Mouse (Mus musculus) adrenal gland, adult 2 months (tissue): ENCODE results near the gene Prkcq. TPM values are rescaled to one million over a fixed set of nuclear protein-coding genes. Genes with fewer than 3 reads are reported as not detected.

Source experiments
- DNase-seq: peaks from one replicate; pipeline ENCODE4 v3.0.0; 2021
- polyA plus RNA-seq: library from polyadenylated mRNA; depleted of rRNA; stranded (reverse); fragments of >200 nt; gene quantifications from 2 replicates; pipeline ENCODE4 v1.2.3, GENCODE M21; 2012
- total RNA-seq, 2 experiments: library from RNA; stranded (reverse); gene quantifications; 2 replicates each; pipeline ENCODE4 v1.2.3; 2021

Gene Prkcq
- total and polyA plus RNA-seq, 3 experiments = 0.44 to 2.4 (median 1.2) TPM

DNA sequence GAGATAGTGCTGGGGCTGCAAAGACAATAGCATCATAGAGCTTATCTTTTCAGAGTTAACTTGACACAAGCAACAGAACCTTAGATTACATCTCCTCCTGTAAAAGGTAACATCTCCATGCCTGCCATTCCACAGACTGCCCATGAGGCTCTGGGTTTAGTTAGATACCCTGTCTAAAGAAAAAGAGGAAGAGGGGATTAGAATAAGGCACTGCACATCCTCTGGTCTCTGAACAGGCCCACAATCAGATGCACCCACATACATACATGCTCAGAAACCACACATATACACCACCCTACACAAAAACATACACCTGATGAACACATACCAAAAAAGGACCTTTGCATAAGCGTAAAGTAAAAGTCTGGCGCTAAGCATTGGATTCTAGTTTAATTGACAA is 47.4 kb downstream of the Prkcq start:
- DNase-seq = no peak

DNA sequence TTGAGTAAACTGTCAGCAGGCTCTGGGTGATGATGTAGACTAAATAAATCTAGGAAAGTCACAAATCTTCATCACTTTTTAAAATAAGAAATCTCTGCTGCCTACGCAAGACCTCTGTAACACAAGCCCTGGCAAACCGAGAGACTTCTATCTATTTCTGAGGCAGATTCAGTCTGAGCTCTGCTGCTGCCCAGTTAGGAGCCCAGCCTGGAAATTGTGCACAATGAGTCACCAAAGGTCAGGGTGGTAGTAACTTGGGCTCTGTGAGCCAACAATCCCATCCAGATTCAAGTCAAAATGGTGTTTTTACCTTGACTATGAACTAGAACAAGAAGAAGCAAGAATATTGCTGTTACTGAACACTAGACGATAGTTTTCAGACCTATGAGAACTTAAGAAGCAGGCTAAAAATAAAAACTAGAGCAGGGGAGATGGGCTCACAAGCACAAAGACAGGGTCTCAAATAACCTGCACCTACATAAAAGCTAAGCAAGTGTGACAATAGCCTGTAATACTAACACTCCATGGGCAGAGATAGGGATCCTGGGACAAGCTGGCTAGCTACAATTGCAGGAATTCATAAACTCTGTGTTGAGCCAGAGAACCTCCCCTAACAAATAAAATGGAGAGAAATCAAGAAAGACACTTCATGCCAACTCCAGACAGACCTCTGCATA is 53.0 kb downstream of the Prkcq start:
- DNase-seq = no peak

DNA sequence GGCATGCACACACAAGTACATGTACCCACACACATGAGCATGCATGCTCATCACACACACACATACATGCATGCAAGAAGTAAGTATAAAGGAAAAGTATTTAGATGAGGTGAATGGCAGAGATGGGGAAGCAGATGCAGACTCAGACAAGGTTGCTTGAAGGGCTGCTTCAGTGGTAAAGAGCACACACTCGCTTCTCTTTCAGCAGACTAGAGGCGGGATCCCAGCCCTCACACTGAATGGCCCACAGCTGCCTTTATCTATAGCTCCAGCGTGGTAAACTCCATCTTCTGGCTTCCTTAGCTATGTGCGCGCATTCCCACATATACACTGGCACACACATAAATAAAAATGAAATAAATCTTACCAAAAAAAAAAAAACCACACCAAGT is 53.6 kb downstream of the Prkcq start:
- no peak for DNase-seq

DNA sequence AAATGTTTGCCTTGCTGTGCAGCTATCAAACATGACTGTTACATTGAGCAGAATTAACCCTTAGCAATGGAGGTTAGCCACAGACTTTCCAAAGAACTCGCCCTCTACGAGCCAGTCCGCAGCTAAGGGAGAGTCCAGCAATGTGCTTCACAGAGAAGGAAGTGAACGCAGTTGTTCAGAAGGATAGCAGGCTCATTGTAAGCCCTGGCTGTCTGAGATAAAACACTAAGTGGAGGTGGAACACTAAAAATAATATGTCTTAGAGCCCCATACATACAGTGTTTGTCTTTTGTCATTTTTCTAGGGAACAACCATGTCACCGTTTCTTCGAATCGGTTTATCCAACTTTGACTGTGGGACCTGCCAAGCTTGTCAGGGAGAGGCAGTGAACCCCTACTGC is 54.6 kb downstream of the Prkcq start:
- no peak for DNase-seq

DNA sequence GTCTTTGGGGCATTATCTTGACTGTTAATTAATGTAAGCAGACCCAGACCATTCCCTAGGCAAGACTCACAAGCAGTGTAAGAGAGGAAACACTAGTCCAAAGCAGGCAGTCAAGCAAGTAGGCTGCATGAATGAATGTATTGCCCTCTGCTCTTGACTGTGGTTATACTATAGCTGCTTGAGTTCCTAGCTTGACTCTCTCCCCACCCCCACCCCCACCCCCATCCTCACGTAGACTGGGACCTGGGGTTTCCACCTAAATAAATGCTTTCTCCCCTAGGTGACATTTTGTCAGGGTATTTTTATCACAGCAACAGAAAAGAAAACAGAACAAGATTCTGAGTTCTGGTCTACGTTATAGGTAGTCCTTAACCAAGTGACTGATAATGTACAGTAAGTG is 57.2 kb downstream of the Prkcq start:
- DNase-seq = no peak

DNA sequence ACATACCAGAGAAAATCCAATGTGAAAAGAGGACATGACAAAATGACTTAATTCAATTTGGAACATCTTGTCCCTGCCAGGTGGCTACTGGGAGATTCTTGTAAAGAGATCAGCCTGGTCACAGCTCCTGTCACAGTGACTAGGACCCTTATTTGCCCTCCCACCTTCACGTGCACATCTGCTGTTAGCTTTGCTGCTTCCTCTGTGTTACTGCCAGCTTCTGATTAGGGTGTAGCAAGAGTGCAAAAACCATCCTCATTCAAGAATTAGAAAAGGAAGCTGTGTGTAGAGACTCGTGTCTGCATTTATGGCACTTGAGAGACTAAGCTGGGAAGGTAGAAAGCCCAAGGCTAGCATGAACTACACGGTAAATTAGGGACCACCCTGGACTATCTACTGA is 59.2 kb downstream of the Prkcq start:
- DNase-seq = no peak

DNA sequence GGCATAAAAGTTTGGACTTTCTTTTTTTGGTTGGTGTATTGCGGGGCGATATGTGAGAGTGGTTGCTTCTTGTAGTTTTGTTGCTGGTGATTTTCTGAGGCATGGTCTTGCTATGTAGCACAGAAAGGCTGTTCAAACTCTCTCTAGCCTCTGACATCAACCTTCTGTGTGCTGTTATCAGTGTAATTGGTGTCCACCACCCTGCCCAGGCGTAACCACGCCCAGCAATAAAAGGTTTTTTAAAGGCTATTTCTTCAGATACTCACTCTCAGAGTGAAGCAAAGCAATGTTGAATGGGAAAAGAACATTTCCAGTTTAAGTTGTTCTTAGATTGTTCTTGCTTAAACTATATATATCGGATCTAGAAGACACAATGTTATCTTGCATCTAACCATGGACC is 60.1 kb downstream of the Prkcq start:
- no peak for DNase-seq

DNA sequence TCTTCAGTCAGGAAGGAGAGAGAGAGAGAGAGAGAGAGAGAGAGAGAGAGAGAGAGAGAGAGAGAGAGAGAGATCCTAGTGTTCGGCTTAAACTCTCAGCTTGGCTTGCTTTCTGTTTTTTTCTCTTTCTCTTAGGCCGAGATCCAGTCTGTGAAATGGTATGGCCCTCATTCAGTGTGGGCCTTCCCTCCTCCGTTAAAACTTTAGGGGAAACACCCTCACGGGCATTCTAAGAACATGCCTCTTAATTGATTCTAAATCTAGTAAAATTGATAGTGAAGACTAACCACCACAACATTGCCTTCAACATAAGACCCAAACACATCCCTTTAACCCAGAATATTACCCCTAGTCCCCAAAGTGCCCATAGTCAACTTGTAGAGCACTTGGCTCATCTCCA is 66.3 kb downstream of the Prkcq start:
- DNase-seq = no peak

DNA sequence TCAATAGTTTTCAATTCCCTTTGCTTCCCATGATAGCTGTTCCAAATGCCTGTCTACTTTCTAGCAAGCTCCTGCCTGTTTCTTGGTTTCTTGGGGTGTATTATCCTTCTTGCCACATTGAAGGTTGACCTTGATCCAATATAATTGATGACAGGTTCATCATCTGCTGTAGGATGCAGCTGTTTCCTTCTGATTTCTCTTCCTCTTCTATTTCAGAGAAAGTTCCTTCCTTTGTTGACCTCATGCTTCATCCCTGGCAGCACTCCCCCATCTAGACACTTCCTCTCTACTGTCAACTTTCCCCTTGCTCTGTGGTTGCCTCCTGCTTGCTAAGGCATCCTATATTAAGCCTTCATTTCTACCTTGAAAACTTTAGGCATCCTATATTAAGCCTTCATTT is 67.6 kb downstream of the Prkcq start:
- no peak for DNase-seq

DNA sequence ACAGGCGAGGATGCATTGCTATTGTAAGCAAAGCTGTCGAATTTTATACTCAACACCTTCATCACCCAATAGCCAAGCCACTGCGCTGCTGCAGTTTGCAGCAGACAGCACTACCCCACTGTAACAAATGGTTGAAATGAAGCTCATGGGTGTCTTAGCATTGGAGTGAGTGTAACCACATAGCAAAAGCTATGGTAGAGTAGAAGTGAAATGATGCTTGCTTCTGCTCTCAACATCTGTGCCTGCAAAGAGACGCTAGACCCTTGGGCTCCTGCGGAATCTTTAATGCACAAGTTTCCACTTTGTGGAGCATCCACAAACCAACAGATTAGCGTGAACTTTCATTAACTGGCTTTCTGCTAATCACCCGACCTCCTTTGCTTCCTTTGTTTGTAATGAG is 74.0 kb downstream of the Prkcq start:
- no peak for DNase-seq

DNA sequence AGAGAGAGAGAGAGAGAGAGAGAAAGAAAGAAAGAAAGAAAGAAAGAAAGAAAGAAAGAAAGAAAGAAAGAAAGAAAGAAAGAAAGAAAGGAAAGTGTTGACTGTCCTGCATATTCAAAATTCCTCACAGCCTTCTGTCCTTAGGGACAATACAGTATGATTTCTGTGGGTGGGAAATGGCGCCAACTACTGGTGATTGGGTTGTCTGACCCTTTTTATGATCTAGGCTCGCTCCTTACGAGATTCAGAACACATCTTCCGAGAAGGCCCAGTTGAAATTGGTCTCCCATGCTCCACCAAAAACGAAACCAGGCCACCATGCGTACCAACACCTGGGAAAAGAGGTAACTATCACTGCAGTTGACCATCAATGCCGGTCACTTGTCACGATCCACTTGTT is 82.0 kb downstream of the Prkcq start:
- DNase-seq = peak; percentile 40

DNA sequence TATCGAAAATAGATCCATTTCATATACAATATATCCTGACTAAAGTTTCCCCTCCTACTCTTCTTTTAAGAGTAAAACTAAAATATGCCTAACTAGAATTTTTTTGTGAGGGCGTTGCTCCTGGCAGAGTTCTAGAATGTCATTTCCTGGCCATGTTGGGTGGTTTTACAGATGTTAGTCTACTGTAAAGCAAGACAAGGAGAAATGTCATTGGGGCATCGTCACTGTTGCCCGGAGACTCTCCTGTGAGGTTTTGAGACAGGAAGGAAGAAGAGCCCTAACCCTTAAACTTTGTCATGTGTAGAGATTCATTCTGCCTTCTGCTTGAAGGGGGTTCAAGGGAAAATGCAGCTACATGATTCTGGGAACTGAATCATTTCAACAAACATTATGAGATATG is 82.5 kb downstream of the Prkcq start:
- DNase-seq = no peak

DNA sequence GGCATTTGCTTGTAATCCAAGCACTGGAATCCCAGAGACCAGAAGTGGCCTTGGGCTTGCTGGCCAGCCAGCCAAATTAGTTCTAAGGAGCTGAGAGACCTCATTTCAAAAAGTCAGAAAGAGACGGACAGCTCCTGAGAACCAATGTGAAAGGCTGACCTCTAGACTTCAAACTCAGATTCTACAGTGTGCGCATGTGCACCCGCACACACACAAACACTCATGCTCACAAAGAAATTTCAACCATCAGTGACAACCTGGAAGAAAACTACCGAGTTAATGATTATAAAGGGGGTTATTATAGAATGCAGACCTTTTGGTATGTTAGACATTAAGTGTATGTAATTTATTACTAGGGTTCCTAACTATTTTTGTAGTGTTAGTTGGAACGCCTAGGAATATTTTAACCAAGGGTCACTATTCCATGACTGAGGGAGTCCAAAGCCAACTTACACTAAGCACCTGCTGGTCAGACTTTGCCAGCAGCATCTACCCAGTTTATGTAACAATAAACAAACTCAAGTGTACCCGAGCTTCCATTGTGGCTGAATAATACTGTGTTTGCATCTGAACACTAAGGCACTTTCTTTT is 85.4 kb downstream of the Prkcq start:
- DNase-seq = no peak

DNA sequence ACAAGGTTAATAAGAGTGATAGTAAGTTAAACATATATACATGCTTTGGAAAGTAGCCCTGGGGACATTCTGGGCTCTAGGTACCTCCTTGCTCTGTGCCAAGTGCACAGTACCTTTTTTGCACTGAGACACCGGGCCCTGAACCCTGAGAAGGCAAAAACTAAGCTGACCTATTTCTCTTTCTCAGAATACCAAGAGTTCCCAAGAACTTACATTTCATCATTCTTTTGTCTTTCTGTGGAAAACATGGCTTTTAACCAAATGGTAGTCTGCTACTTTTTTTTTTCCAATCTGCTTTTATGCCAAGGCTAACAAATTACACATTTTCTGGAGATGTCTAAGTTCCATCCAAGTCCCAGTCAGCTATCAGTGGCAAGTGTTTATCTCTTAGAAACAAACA is 86.3 kb downstream of the Prkcq start:
- DNase-seq = no peak

DNA sequence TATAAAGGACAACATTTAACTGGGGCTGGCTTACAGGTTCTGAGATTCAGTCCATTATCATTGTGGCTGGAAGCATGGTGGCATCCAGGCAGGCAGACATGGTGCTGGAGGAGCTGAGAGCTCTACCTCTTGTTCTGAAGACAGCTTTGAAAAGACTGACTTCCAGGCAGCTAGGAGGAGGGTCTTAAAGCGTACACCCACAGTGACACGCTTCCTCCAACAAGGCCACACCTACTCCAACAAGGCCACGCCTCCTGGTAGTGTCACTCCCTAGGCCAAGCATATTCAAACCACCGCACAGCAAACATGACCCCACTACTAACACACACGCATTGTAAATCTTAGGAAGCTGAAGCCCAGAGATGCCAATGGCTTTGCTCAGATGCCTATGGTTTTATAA is 87.5 kb downstream of the Prkcq start:
- DNase-seq = no peak

DNA sequence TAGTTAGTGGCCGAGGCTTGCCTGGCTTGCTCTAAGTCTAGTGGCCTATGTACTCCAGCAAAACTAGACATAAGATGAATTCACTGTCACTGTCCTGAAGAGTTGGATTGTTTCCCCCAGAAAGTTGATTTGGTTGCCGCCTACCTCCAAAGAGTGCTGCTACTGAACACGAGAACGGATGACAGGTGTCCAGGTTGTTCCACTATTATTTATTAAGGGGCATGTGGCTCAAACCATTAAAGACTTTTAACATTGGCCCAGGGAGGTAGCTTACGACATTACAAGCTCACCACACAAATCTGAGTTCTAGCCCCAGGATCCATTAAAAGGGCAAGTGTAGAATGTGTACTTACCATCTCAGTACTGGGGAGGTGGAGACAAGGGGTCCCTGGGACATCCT is 92.9 kb downstream of the Prkcq start:
- DNase-seq = no peak

DNA sequence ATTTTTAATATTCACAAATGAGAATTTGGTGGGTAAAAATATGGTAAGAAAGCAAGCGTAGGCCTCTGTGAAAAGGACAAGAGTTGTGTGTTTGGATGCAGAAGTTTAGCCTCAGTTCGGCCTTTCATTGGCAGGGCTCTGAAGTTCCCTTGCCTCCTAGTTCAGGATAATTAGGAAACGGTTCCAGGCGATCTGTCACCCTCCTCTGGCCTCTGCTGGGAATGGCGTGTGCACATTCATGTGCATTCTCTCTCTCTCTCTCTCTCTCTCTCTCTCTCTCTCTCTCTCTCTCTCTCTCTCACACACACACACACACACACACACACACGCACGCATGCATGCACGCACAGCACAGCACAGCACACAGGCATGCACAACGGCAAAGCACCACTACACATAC is 93.5 kb downstream of the Prkcq start:
- DNase-seq = no peak

DNA sequence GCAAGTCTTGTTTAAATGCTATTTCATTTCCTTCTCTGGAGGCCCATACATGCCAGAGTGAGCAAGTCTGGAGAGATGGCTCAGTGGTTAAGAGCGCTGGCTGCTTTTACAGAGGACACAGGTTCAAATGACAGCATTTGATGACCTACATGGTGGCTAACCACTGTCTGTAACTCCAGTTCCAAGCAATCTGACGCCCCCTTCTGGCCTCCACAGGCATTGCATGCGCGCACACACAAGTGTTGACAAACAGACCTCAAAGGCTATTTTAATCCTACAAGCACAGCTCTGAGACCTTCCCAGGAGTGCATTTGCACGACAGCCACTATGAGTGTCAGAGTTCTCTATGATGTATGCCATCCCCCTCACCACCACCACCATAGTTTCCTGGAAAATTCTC is 94.4 kb downstream of the Prkcq start:
- DNase-seq = no peak

DNA sequence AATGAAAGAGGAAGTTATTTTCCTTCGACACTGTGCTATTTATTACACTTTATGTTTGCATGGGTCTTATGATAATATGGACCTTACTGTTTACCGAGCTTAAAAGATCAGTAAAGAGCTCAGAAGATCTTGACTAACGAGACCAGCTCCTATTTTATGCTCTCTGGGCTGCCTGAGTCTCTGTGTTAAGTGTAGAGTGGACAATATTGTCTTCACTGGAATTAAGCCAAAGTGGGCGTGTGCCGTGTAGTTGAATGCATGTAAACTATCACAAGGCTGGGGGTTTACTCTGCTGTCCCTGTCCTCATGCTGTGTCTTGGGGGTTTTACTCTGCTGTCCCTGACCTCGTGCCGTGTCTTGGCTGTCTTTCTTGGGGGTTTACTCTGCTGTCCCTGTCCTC is 107.1 kb downstream of the Prkcq start:
- no peak for DNase-seq

DNA sequence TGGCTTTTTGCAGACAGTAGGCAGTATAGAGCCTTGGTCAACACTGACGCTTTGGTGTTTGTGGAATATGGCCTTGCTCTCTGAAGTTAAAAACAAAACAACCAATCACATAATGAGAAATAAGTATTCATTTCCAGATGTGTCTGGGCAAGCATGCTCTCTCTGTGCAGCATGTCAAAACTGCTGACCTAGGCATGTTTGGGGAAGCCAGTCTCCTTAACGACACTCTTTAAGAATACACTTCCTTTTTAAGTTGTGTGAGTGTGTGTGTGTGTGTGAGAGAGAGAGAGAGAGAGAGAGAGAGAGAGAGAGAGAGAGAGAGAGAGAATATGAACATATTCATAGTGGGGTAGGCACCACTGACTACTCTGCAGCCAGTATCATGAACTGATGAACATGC is 108.3 kb downstream of the Prkcq start:
- no peak for DNase-seq

DNA sequence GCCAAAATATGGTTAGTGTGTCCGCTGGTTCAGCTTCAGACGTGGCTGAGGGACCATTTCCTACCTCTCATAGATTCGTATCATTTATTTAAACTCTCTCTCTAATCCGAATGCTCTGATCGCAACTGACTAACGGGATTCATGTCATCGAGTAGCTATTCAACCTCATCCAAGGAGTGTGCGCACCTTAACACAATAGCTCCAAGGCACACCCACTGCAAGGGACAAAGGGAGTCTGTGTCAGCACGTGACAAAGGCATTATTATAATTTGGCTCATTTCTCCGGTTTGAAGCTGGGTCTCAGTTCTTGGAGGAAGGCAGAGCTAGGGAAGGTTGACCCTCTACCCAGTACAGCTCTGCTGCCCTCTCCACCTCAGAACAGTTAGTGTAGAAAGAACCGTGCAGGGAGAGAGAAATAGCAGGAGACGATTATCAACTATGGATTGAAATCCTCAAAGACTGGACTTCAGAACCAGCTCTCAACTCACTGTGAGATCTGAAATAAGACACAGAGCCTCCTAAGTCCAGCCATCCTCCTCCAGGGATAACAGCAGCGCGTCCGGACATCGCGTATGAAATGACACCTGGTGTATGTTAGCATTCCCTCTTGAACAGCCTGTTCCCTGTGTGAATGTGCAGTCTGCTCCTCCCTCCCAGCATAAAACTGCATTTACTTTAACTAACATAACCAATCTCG is 116.1 kb downstream of the Prkcq start:
- no peak for DNase-seq

DNA sequence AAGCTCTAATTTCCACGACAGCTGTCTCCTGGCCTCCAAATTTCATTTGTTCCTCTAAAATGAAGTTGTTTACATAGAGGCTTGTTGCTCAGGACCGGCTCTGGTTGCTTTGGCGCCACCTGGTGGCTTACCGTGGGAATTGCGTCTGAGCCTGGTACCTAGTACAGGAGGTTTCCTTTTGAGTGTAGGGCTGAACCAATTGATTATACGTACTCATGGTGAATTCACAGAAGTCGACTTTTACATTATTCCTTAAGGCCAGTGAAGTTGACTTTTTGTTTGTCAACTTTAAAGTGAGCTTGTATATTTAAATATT is 116.6 kb downstream of the Prkcq start:
- peak; percentile 76 for DNase-seq

DNA sequence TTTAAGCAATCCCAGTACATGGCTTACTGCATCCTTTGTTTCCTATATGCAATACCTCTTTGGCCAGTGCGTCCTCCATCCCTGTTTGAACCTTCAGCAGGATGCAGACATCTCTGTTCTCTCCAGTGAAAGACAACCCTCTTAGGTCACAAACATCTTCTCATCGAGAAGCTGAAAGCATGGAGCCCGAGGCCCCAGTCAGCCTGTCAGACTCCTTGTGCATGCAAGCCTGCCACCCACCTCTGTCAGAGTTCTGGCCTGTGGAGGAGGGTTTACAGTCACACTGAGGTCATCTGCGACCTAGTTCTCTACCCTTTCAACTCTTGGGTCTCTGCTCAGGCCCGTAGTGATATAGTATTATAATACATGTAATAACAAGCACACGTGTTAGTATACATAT is 119.0 kb downstream of the Prkcq start:
- no peak for DNase-seq
